Mouse (Mus musculus) C2C12 (cell line): ENCODE results near the gene Stk4. TPM values are rescaled to one million over a fixed set of nuclear protein-coding genes. Genes with fewer than 3 reads are reported as not detected.

Experiments
- H3K27me3 ChIP-seq: one replicate; pipeline ENCODE4 v1.6.1; 2011; ENCODE audit not compliant: control insufficient read depth, insufficient read depth, insufficient read length
- H3K36me3 ChIP-seq: one replicate; pipeline ENCODE4 v1.6.1; 2011; ENCODE audit not compliant: control insufficient read depth, insufficient read depth
- H3K4me3 ChIP-seq: one replicate; pipeline ENCODE4 v1.5.1; 2011; ENCODE audit warnings: mild to moderate bottlenecking, control low read depth; ENCODE audit not compliant: poor library complexity, insufficient read depth, severe bottlenecking
- H3K79me2 ChIP-seq: one replicate; pipeline ENCODE4 v1.6.1; 2011; ENCODE audit not compliant: control insufficient read depth, insufficient read depth
- H3K79me3 ChIP-seq: one replicate; pipeline ENCODE4 v1.6.1; 2011; ENCODE audit warnings: low read depth, control low read depth
- H3ac ChIP-seq: one replicate; pipeline ENCODE3; 2011; ENCODE audit warnings: low read depth; ENCODE audit not compliant: control insufficient read depth, insufficient read length
- CEBPB ChIP-seq: IDR thresholded peaks from one replicate; pipeline ENCODE4 v1.6.1; 2011; ENCODE audit warnings: low read depth, mild to moderate bottlenecking, control low read depth, moderate library complexity
- CTCF ChIP-seq: IDR thresholded peaks from one replicate; pipeline ENCODE4 v1.5.1; 2011; ENCODE audit not compliant: control insufficient read depth, insufficient read depth, insufficient read length
- FOSL1 ChIP-seq: IDR thresholded peaks from one replicate; pipeline ENCODE4 v1.8.0; 2011; ENCODE audit warnings: mild to moderate bottlenecking, low read length; ENCODE audit not compliant: poor library complexity, insufficient read depth, severe bottlenecking
- MAX ChIP-seq: IDR thresholded peaks from one replicate; pipeline ENCODE4 v1.6.1; 2011; ENCODE audit warnings: mild to moderate bottlenecking, control low read depth
- MYOD1 ChIP-seq: IDR thresholded peaks from one replicate; pipeline ENCODE4 v1.6.1; 2011; ENCODE audit warnings: low read depth; ENCODE audit not compliant: control insufficient read depth, insufficient read length
- MYOG ChIP-seq: IDR thresholded peaks from one replicate; pipeline ENCODE4 v1.6.1; 2011; ENCODE audit not compliant: control insufficient read depth, insufficient read length; ENCODE audit errors: extremely low read depth
- USF1 ChIP-seq: IDR thresholded peaks from one replicate; pipeline ENCODE4 v1.6.1; 2011; ENCODE audit warnings: low read depth, mild to moderate bottlenecking, control low read depth, moderate library complexity
- polyA plus RNA-seq: library from polyadenylated mRNA; unstranded; fragments of >200 nt; fragmentation: generic; extraction: Trizol; gene quantifications from one replicate; pipeline ENCODE4 v1.2.1, GENCODE M21; 2012; ENCODE audit warnings: missing spikeins

Stk4 gene
- polyA plus RNA-seq, 1 experiment = 9.5 TPM

DNA sequence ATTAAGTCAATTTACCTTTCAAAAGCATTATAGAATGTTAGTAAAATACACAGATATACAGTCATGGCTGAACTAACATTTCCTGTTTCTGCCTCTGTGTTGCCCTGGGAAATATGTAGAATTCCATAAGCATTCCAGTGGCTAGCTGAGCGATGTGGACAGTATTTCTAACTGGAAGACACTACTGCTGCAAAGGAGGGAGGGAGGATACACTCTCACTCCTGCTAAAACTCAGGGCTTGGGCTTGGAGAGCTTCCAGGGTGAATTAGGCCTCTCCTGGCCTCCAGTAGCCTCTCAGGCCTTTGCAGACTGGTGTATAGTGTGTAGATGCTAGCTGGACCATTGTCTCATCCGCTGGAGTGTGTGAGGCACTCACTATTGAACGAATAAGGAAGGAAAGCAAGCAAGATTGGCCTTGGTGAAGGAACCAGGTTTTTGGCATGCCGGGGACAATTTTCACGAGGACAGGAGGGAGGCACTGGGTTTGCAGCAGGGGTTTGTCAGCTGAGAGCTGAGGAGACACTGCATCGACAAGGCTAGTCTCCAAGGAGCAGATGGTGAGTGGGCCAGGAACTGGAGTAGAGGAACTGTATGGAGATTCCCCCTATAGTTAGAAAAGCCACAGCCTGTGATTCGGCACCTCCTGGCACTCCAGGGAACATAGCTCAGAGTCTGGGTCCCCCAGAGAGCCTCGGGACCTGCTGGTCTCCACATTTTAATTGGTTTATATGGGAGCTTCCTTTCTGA is 104.7 kb downstream of the Stk4 start:
- Histone ChIP-seq H3K79me2 (no peaks in the 10 kb centered on the region), H3K79me3 (no peaks in the 10 kb centered on the region), H3K36me3 (no peaks in the 10 kb centered on the region), H3K27me3 (peaks cover 79% of the 10 kb centered on the region), H3K4me3 (no peak overlapping the region), H3ac (no peak overlapping the region)
- no peak for TF ChIP-seq USF1
- TF ChIP-seq MAX = no peak
- TF ChIP-seq MYOD1 = no peak
- no peak for TF ChIP-seq CTCF
- no peak for TF ChIP-seq MYOG
- no peak for TF ChIP-seq CEBPB
- TF ChIP-seq FOSL1 = no peak

DNA sequence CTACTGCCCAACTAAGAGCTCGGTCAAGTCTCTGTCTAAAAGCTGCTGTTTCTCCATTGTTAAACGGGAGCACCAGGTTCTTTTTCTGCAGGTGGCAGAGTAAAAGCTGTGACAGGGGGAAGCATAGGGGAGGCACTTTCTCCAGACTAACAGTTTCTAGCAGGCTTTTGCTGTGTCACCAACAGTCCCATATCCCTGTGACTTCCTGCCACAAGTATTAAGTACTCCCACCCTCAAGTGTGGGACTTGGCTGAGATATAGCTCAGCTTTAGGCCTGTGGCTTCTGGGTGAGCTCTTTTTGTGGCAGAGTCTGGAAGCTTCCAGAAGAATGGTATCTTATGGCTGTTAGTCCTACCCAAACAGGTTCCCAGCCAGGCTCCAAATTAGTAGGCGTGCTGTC is 105.7 kb downstream of the Stk4 start:
- Histone ChIP-seq H3ac (no peak overlapping the region), H3K27me3 (peaks cover 73% of the 10 kb centered on the region), H3K4me3 (no peak overlapping the region), H3K79me2 (no peaks in the 10 kb centered on the region), H3K36me3 (no peaks in the 10 kb centered on the region), H3K79me3 (no peaks in the 10 kb centered on the region)
- no peak for TF ChIP-seq CEBPB
- TF ChIP-seq CTCF = no peak
- TF ChIP-seq USF1 = no peak
- TF ChIP-seq MYOD1 = no peak
- TF ChIP-seq MYOG = no peak
- TF ChIP-seq FOSL1 = no peak
- no peak for TF ChIP-seq MAX

DNA sequence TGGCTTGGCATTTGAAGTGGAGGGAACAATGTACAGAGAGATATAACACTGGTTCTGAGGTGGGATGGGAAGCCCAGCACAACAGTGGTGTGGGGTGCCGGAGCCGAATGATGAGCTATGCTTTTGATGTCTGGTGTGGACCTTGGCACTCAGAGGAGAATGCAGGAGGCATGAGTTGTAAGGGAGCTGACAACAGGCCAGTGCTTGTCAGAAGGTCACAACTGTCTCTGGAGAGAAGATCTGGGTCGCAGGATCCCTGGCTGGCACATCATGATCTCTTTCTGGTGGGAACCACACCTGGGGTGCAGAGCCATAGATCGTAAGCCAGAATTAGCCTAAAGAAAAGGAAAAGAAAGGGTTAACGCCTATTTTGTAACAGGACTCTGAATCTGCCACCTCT is 107.7 kb downstream of the Stk4 start:
- Histone ChIP-seq H3K27me3 (peaks cover 80% of the 10 kb centered on the region), H3K36me3 (no peaks in the 10 kb centered on the region), H3K79me3 (no peaks in the 10 kb centered on the region), H3K4me3 (no peak overlapping the region), H3K79me2 (no peaks in the 10 kb centered on the region), H3ac (no peak overlapping the region)
- TF ChIP-seq MYOD1 = no peak

DNA sequence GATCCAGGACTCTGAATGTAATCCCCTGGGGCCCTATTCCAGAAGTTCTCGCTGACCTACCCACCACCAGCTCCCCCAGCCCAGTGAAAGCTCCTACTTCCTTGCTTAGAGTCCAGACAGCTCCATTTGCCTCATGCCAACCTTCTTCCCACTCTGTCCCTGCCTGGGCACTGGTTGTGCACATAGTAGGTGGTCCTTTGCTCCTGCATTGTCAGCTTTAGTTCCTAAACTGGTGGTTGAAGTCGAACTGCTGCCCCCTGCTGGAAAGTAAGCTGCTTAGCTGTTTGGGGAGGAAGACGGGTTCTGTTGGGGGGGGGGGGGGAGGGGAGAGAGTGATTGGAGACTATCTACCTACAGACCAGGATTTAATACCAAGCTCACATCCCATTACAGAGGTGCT is 110.0 kb downstream of the Stk4 start:
- H3K79me3 ChIP-seq = no peaks in the 10 kb centered on the region
- peaks cover 74% of the 10 kb centered on the region for H3K27me3 ChIP-seq
- no peaks in the 10 kb centered on the region for H3K79me2 ChIP-seq
- H3K4me3 ChIP-seq = no peak overlapping the region
- no peak overlapping the region for H3ac ChIP-seq
- TF ChIP-seq FOSL1 (no peak), MYOD1 (no peak), CTCF (no peak), MYOG (no peak), MAX (no peak), CEBPB (no peak), USF1 (no peak)
- H3K36me3 ChIP-seq = no peaks in the 10 kb centered on the region

DNA sequence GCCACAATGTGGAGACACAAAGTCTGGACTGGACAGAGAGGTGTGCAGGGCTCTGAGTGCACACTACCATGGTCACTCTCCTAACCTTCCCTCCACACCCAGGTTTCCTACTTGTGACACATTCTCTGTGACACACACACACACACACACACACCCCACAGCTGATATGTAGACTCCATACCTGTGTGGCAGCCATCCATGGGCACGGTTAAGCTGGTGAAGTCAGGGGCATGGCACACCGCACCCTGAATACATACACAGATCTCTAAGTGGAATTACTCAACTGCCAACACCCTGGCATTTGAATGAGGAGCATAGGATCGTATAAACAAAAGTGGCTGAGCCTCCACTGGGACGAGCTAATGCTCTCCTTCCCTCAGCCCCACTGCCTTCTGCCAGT is 110.6 kb downstream of the Stk4 start:
- no peak overlapping the region for H3K4me3 ChIP-seq
- H3K79me2 ChIP-seq = no peaks in the 10 kb centered on the region
- TF ChIP-seq CEBPB = no peak
- TF ChIP-seq MAX = no peak
- TF ChIP-seq CTCF = no peak
- no peak for TF ChIP-seq MYOG
- peaks cover 76% of the 10 kb centered on the region for H3K27me3 ChIP-seq
- no peak overlapping the region for H3ac ChIP-seq
- H3K36me3 ChIP-seq = no peaks in the 10 kb centered on the region
- no peaks in the 10 kb centered on the region for H3K79me3 ChIP-seq

DNA sequence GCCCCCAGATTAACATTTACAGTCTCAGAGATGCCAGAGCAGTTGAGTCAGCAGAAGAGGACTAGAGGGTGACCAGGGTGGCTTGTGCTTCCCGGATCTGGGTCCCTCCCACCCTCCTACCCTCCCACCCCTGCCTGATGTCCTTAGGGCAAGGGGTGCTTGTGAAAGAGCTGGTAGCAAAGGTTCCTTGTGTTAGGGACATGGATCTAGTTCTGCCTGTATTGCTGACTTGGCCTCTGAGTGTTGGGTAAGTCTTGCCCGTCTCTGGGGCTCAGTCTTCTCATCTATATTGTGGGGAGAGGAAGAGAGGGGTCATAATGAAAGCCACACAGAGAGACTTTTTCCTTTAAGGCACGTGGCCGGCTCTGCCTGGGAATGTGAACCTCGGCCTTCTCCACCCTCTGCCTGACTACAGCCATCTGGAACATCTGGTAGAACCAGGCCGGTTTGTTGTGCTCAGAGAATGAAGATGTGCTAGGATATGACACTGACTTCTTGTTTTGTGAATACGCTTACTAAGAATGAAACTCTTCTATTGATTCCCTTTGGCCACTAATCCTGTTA is 112.7 kb downstream of the Stk4 start, which contains the start of gene Wfdc5:
Gene Wfdc5 (minus strand): TSS at position 51 of the 564 bp plus-strand sequence.
- H3K4me3 ChIP-seq = no peak within 1 kb of the TSS
- peaks cover 58% of the 10 kb centered on the region for H3K27me3 ChIP-seq
- no peaks in the 10 kb centered on the region for H3K36me3 ChIP-seq
- no peaks in the 10 kb centered on the region for H3K79me3 ChIP-seq
- no peak within 1 kb of the TSS for H3ac ChIP-seq
- TF ChIP-seq MYOG (no peak), FOSL1 (no peak), MYOD1 (no peak), CTCF (no peak), USF1 (no peak)
- no peaks in the 10 kb centered on the region for H3K79me2 ChIP-seq
